Mouse (Mus musculus) heart, embryonic 14.5 days (tissue): ENCODE results near the gene Kcnj11. TPM values are rescaled to one million over a fixed set of nuclear protein-coding genes. Genes with fewer than 3 reads are reported as not detected.
A peak's percentile ranks its signal among the peaks of the same experiment; 100 is the strongest.

Experiments used
- ATAC-seq: fragments of 200-750 bp; cut with Nextera tagmentation; 2 replicates; pipeline ENCODE4 v1.8.0; 2017; ENCODE audit warnings: low read depth, moderate TSS enrichment; ENCODE audit not compliant: insufficient number of reproducible peaks, insufficient read depth, low FRiP score
- H3K27ac ChIP-seq, 2 experiments: fragments of 200-500 bp in 1 of 2; fragments of 300-500 bp in 1 of 2; sonication (generic) in 1 of 2; replicated peaks in 1 of 2; 2 replicates each; pipeline ENCODE4 v1.5.1; 2012 to 2014; ENCODE audit warnings: low read depth in 2 of 2, low read length in 2 of 2, control low read depth in 1 of 2, mild to moderate bottlenecking in 1 of 2, mixed read lengths in 1 of 2; ENCODE audit not compliant: control insufficient read depth in 1 of 2, insufficient read depth in 1 of 2
- H3K27me3 ChIP-seq: fragments of 300-500 bp; sonication (generic); 2 replicates; pipeline ENCODE4 v1.6.1; 2014; ENCODE audit warnings: mild to moderate bottlenecking, low read length, control low read depth; ENCODE audit not compliant: control insufficient read depth, insufficient read depth
- H3K36me3 ChIP-seq: fragments of 300-500 bp; sonication (generic); 2 replicates; pipeline ENCODE4 v1.6.1; 2014; ENCODE audit warnings: mild to moderate bottlenecking, control low read depth, low read length, mixed read lengths; ENCODE audit not compliant: control insufficient read depth, insufficient read depth
- H3K4me1 ChIP-seq, 2 experiments: fragments of 200-500 bp in 1 of 2; fragments of 300-500 bp in 1 of 2; sonication (generic) in 1 of 2; 2 replicates each; pipeline ENCODE4 v1.6.1; 2012 to 2014; ENCODE audit warnings: low read length in 2 of 2, control low read depth in 1 of 2, mixed read lengths in 1 of 2; ENCODE audit not compliant: control insufficient read depth in 2 of 2, insufficient read depth in 2 of 2
- H3K4me2 ChIP-seq: fragments of 300-500 bp; sonication (generic); 2 replicates; pipeline ENCODE4 v1.6.1; 2014; ENCODE audit warnings: mild to moderate bottlenecking, low read length
- H3K4me3 ChIP-seq, 2 experiments: fragments of 200-500 bp in 1 of 2; fragments of 300-500 bp in 1 of 2; sonication (generic) in 1 of 2; 2 replicates each; pipeline ENCODE4 v1.5.1; 2012 to 2014; ENCODE audit warnings: low read length in 2 of 2, mild to moderate bottlenecking in 2 of 2, control low read depth in 1 of 2, low read depth in 1 of 2, moderate library complexity in 1 of 2; ENCODE audit not compliant: control insufficient read depth in 1 of 2, insufficient read depth in 1 of 2
- H3K9ac ChIP-seq: fragments of 300-500 bp; sonication (generic); 2 replicates; pipeline ENCODE4 v1.6.1; 2014; ENCODE audit warnings: mild to moderate bottlenecking, low read length
- H3K9me3 ChIP-seq: fragments of 300-500 bp; sonication (generic); 2 replicates; pipeline ENCODE4 v1.6.1; 2016; ENCODE audit warnings: low read length, control low read depth; ENCODE audit not compliant: control insufficient read depth
- whole genome bisulfite sequencing: fragments of 180-500 bp; shearing (Covaris S2); extraction: QIAGEN DNeasy Blood & Tissue Kit; methylation state at CpG from one replicate; pipeline ENCODE4 v1.1.7; 2014; 5-methylcytosine and 5-hydroxymethylcytosine counted together
- polyA plus RNA-seq: library from polyadenylated mRNA; unstranded; fragments of >200 nt; fragmentation: Nextera tagmentation; extraction: Ambion mirVana; gene quantifications from 2 replicates; pipeline ENCODE4 v1.2.1, GENCODE M21; 2014

Kcnj11 gene
- polyA plus RNA-seq, 1 experiment from 2014 or later, result 8.0 TPM

DNA sequence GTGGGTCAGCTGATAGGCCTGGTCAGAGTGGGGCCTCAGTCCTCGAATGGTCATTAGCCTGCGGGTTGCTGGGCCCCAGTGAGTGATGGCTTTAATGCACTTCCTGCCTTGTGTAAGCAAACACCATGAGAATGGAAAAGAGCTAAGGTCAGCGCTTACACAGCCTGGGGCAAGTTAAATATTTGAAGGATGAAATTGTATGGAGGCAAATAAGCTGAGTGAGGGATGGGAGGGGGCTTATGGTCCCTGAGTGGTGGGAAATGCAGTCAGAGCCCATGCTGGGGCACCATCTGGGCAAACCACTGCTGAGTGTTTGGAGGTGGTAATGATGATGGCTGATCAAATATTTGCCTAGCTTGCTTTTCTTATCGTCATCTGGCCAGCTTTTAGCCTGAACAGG is 22.4 kb upstream of the Kcnj11 start:
- no peaks in the 10 kb centered on the region for H3K36me3 ChIP-seq
- H3K4me3 ChIP-seq, result no peak overlapping the region
- H3K27me3 ChIP-seq, result 0 out of 2 replicates have a peak, but pooled peaks cover 3% of the 10 kb centered on the region
- ATAC-seq, result no peak
- H3K4me2 ChIP-seq, result no peak overlapping the region
- H3K9me3 ChIP-seq, result peaks cover 5% of the 10 kb centered on the region; the same call in 1 of the 2 replicates
- WGBS, result 84% methylated on average over 4 of the region's 4 CpGs
- H3K9ac ChIP-seq, result no peak overlapping the region
- no peak overlapping the region for H3K27ac ChIP-seq
- H3K4me1 ChIP-seq, result peaks cover 12 to 18% of the 10 kb centered on the region in 2 experiments

DNA sequence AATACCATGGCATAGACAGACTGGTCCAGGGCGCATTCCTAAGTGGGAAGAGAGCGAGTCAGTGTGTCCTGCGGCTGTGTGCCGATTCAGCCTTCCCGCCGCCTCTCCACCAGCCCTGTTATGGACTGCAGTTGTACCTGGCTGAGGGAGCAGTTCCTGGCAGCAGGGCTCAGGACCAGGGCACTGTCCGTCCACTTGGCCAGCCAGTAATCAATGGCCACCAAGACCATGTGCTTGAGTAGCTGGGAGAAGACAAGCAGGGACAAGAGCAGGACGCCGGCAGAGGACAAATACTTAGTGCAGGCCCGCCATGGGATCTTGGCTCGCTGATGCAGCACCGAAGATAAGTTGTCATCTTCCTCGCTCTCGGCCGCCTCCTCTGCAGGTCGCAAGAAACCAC is 16.5 kb upstream of the Kcnj11 start:
- 60% methylated on average over 16 of the region's 16 CpGs for WGBS
- Histone ChIP-seq H3K27me3 (no peaks in the 10 kb centered on the region), H3K9ac (no peak overlapping the region), H3K4me1 (peaks cover 38 to 39% of the 10 kb centered on the region in 2 experiments), H3K9me3 (peaks cover 4% of the 10 kb centered on the region), H3K4me2 (no peak overlapping the region), H3K36me3 (no peaks in the 10 kb centered on the region), H3K27ac (no peak overlapping the region; a peak in 1 of 4 replicates), H3K4me3 (no peak overlapping the region)
- ATAC-seq, result no peak

DNA sequence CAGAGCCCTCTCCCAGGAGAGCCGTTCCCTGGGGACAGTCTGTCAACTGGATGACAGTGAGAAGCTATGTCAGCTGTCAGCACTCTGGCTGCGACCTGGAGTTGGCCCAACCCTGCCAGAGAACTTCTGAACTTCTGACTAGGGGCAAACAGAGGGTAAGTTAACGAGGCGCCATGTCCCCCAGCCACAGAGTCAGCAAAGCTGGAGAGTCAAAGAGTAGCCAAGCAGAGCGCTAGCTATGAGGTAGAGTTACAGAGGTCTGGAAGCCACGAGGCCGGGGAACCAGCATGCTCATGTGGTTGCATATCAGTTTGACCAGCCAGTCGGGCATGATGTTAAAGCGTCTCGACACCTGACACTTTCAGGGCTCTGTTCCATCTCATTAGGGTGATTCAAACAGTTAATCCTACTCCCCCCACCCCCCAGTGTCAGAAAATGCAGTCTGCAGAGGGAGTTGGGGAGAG is 15.6 kb upstream of the Kcnj11 start:
- Histone ChIP-seq H3K9me3 (peaks cover 3% of the 10 kb centered on the region; the same call in 1 of the 2 replicates), H3K9ac (no peak overlapping the region), H3K36me3 (no peaks in the 10 kb centered on the region), H3K27ac (peak overlapping the region; percentile 55 to 62), H3K4me1 (peaks cover 45 to 48% of the 10 kb centered on the region in 2 experiments), H3K4me2 (no peak overlapping the region), H3K27me3 (no peaks in the 10 kb centered on the region), H3K4me3 (no peak overlapping the region)
- 14% methylated on average over 10 of the region's 10 CpGs for WGBS
- ATAC-seq, result peak; percentile 49; the same call in 1 of the 2 replicates

DNA sequence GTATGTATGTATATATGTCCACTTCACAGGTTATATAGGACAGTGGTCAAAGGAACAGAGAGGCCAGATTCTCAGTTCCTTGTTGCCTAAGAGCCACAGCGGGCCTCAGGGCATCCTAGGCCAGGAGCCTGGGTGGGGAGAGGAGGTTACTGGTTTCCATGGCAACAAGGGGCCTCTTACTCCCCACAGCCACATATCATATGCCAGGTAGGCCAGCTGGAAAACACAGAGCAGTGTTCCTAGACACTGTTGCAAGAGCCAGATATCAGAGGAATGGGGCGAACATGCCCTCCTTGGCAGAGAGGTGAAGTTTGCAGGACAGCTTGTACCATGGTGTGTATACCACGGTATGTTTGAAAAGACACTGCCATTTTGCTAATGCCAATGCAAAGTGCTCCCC is 12.9 kb upstream of the Kcnj11 start:
- Histone ChIP-seq H3K27me3 (no peaks in the 10 kb centered on the region), H3K4me1 (peaks cover 49 to 52% of the 10 kb centered on the region in 2 experiments), H3K4me3 (no peak overlapping the region), H3K27ac (0 out of 4 replicates have a peak overlapping the region, but pooled peaks of 1 of the 2 experiments have one; percentile 31), H3K9me3 (peaks cover 3% of the 10 kb centered on the region; the same call in 1 of the 2 replicates), H3K36me3 (no peaks in the 10 kb centered on the region), H3K4me2 (no peak overlapping the region), H3K9ac (no peak overlapping the region)
- 60% methylated on average over 3 of the region's 3 CpGs for WGBS
- ATAC-seq, result no peak

DNA sequence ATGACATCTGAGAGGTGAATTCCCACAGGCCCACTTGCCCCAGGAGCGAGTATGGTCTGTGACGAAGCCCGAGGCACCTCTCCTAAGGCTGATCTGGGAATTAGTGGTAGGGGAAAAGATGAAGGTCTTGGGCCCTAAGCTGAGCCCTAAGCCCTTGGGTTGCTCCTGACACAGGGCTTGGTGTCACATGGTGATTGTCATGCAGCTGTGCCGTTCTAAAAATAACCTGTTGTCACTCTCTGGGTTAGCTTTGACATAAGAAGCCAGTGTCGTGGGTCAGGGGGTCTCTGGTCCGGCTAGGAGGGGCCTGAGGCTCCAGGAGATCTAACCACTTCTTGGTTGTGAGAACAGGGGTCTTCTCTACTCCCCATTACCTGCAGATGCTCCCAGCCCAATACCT is 11.4 kb upstream of the Kcnj11 start:
- H3K4me2 ChIP-seq, result peak overlapping the region; percentile 16
- H3K36me3 ChIP-seq, result no peaks in the 10 kb centered on the region
- 36% methylated on average over 6 of the region's 6 CpGs for WGBS
- H3K4me3 ChIP-seq, result no peak overlapping the region
- peak overlapping the region; percentile 49 to 65 for H3K27ac ChIP-seq
- no peaks in the 10 kb centered on the region for H3K27me3 ChIP-seq
- no peaks in the 10 kb centered on the region for H3K9me3 ChIP-seq
- H3K4me1 ChIP-seq, result peaks cover 45 to 48% of the 10 kb centered on the region in 2 experiments
- ATAC-seq, result no peak
- H3K9ac ChIP-seq, result peak overlapping the region; percentile 48

DNA sequence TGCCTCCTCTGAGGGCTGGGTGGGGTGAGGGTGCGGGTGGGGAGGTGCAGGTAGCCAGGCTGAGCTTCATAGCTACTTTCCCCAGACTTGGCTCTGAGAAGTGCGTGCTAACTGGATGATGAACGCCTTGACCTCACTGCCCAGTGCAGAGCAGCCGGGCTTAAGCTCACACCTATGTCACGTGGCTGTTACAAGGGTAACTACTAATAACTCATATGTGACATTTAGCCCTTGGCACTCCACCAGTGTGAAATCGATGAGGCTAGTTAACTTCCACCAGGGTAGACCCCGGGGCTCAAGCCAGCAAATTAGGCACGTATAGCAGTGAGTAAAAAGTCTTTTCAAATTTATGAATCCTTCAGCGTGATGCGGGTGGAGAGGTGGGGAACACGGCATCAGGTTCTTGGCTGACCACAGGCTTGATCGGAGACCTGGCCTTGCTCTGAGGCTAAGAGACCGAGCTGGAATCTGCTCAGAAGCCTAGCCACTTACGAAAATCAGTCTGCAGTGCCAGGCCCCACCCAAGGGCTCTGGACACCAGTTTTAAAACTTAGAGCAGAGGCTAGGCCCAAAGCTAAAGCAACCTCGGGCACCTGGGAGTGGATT is 10.8 kb upstream of the Kcnj11 start:
- 0 out of 2 replicates have a peak overlapping the region, but pooled peaks have one; percentile 16 for H3K4me2 ChIP-seq
- H3K4me3 ChIP-seq, result no peak overlapping the region
- no peaks in the 10 kb centered on the region for H3K27me3 ChIP-seq
- no peaks in the 10 kb centered on the region for H3K36me3 ChIP-seq
- peaks cover 38 to 42% of the 10 kb centered on the region in 2 experiments for H3K4me1 ChIP-seq
- peak overlapping the region; percentile 49 to 65; a peak in 3 of 4 replicates for H3K27ac ChIP-seq
- H3K9me3 ChIP-seq, result no peaks in the 10 kb centered on the region
- no peak for ATAC-seq
- H3K9ac ChIP-seq, result peak overlapping the region; percentile 48
- WGBS, result 69% methylated on average over 15 of the region's 15 CpGs

DNA sequence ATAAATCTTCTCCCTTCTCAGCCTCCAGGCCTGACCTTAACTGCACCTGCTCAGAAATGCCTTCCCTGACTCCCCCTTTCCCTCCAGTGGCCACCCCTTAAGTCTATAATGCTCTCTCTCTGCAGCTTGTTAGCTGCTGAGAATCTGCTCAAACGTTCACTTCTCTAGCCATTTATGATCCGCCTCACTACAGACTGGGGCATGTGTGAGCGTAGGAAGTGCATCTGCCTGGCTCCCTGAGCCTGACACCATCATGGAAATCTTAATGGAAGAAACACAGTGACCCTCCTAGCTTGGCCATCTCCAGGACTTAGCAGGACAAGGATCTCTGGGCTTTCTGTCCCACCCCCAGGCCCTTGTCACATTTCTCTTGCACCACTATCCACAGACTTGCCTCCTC is 9.5 kb upstream of the Kcnj11 start:
- H3K27ac ChIP-seq, result no peak overlapping the region
- no peak overlapping the region for H3K9ac ChIP-seq
- H3K4me3 ChIP-seq, result no peak overlapping the region
- no peaks in the 10 kb centered on the region for H3K9me3 ChIP-seq
- WGBS, result 81% methylated on average over 3 of the region's 3 CpGs
- H3K36me3 ChIP-seq, result no peaks in the 10 kb centered on the region
- ATAC-seq, result no peak
- H3K4me2 ChIP-seq, result no peak overlapping the region
- H3K4me1 ChIP-seq, result peaks cover 28 to 31% of the 10 kb centered on the region in 2 experiments
- no peaks in the 10 kb centered on the region for H3K27me3 ChIP-seq
